Mouse (Mus musculus): Measurements from ENCODE around the gene Ift27. TPM values are rescaled to one million over a fixed set of nuclear protein-coding genes. Genes with fewer than 3 reads are reported as not detected.

Ift27 gene
- polyA plus RNA-seq, 1 experiment: 33.5 TPM

Other genes with a start within 250 kb of the Ift27 start
- gene Txn2, start 245.1 kb downstream of the Ift27 start, polyA plus RNA-seq (2012; rRNA removed): 147 and 157 TPM in 2 replicates
- gene Foxred2, start 217.4 kb downstream of the Ift27 start, polyA plus RNA-seq (2012; rRNA removed): 5.2 and 5.5 TPM in 2 replicates
- 122 TPM in 2 replicates for gene Eif3d, start 203.3 kb downstream of the Ift27 start, polyA plus RNA-seq (2012; rRNA removed)
- not detected in 2 replicates for gene Cacng2, start 54.1 kb downstream of the Ift27 start, polyA plus RNA-seq (2012; rRNA removed)
- 0.07 TPM in 1 of 2 replicates, not detected in the other for gene Pvalb, start 32.3 kb upstream of the Ift27 start, polyA plus RNA-seq (2012; rRNA removed)
- gene Ncf4, start 70.7 kb upstream of the Ift27 start, polyA plus RNA-seq (2012; rRNA removed): 14.7 and 24.4 TPM in 2 replicates
- gene Csf2rb2, start 131.6 kb upstream of the Ift27 start, polyA plus RNA-seq (2012; rRNA removed): 6.5 and 7.3 TPM in 2 replicates
- gene Csf2rb, start 151.6 kb upstream of the Ift27 start, polyA plus RNA-seq (2012; rRNA removed): 5.9 and 6.8 TPM in 2 replicates
- gene Tex33, start 221.8 kb upstream of the Ift27 start, polyA plus RNA-seq (2012; rRNA removed): 0.07 TPM in 1 of 2 replicates, not detected in the other
- 31.3 and 37.1 TPM in 2 replicates for gene Tst, start 231.8 kb upstream of the Ift27 start, polyA plus RNA-seq (2012; rRNA removed)
- gene Mpst, start 232.3 kb upstream of the Ift27 start, polyA plus RNA-seq (2012; rRNA removed): 80.2 and 82.5 TPM in 2 replicates